Mouse (Mus musculus): ENCODE measurements around the gene Olfr693. TPM values are rescaled to one million over a fixed set of nuclear protein-coding genes. Genes with fewer than 3 reads are reported as not detected.
A peak's percentile ranks its signal among the peaks of the same experiment; 100 is the strongest.

Gene Olfr693
- polyA plus RNA-seq, 1 experiment from 2014 or later, result not detected

- H3K4me1 ChIP-seq (ENCODE audit: insufficient read depth, low read depth, low read length), result no peaks in the 10 kb centered on the region
- TF ChIP-seq CTCF (IDR thresholded peaks at IDR 0.05) (no peak), EP300 (IDR thresholded peaks at IDR 0.05) (no peak)
- no peaks in the 10 kb centered on the region for H3K9me3 ChIP-seq (ENCODE audit: low read length)
- H3K4me3 ChIP-seq (ENCODE audit: low read depth, low read length), result no peak overlapping the region
- H3K9ac ChIP-seq (replicated peaks; ENCODE audit: low read depth), result no peak overlapping the region
- 48% methylated on average over 3 of the region's 3 CpGs for WGBS
- no peaks in the 10 kb centered on the region for H3K36me3 ChIP-seq (ENCODE audit: insufficient read depth, low read length)
- H3K27me3 ChIP-seq (replicated peaks; ENCODE audit: insufficient read depth, low read length), result no peaks in the 10 kb centered on the region
- ATAC-seq (no peak), DNase-seq (ENCODE audit: low spot score) (peak; percentile 7)
- H3K4me2 ChIP-seq (replicated peaks; ENCODE audit: low read depth, low read length), result no peak overlapping the region
- no peak overlapping the region for H3K27ac ChIP-seq (ENCODE audit: low read length)
Measured at GRCm38 (mm10) chr7:106644222-106644870, 36.0 kb downstream of the Olfr693 start.

- 79% methylated on average over 1 of the region's 1 CpGs for WGBS
- no peak overlapping the region for H3K27ac ChIP-seq (ENCODE audit: low read length)
- H3K36me3 ChIP-seq (ENCODE audit: insufficient read depth, low read length), result no peaks in the 10 kb centered on the region
- ATAC-seq, result no peak
- no peak for DNase-seq (ENCODE audit: low spot score)
- H3K27me3 ChIP-seq (replicated peaks; ENCODE audit: insufficient read depth, low read length), result no peaks in the 10 kb centered on the region
- H3K4me1 ChIP-seq (ENCODE audit: insufficient read depth, low read depth, low read length), result no peaks in the 10 kb centered on the region
- no peaks in the 10 kb centered on the region for H3K9me3 ChIP-seq (ENCODE audit: low read length)
- H3K4me2 ChIP-seq (replicated peaks; ENCODE audit: low read depth, low read length), result no peak overlapping the region
- H3K9ac ChIP-seq (replicated peaks; ENCODE audit: low read depth), result no peak overlapping the region
- TF ChIP-seq CTCF (IDR thresholded peaks at IDR 0.05), result no peak
- no peak for TF ChIP-seq EP300 (IDR thresholded peaks at IDR 0.05)
- no peak overlapping the region for H3K4me3 ChIP-seq (ENCODE audit: low read depth, low read length)
Measured at GRCm38 (mm10) chr7:106640839-106641238, 39.5 kb downstream of the Olfr693 start.

GRCm38 (mm10) chr7:106635560-106635959 lies 44.8 kb downstream of the Olfr693 start:
- H3K4me2 ChIP-seq (replicated peaks; ENCODE audit: low read depth, low read length), result no peak overlapping the region
- H3K9me3 ChIP-seq (ENCODE audit: low read length), result no peaks in the 10 kb centered on the region
- H3K27me3 ChIP-seq (replicated peaks; ENCODE audit: insufficient read depth, low read length), result no peaks in the 10 kb centered on the region
- WGBS, result 69% methylated on average over 4 of the region's 4 CpGs
- H3K9ac ChIP-seq (replicated peaks; ENCODE audit: low read depth), result no peak overlapping the region
- ATAC-seq (no peak), DNase-seq (ENCODE audit: low spot score) (no peak)
- no peak overlapping the region for H3K4me3 ChIP-seq (ENCODE audit: low read depth, low read length)
- no peaks in the 10 kb centered on the region for H3K36me3 ChIP-seq (ENCODE audit: insufficient read depth, low read length)
- H3K4me1 ChIP-seq (ENCODE audit: insufficient read depth, low read depth, low read length), result no peaks in the 10 kb centered on the region
- TF ChIP-seq CTCF (IDR thresholded peaks at IDR 0.05) (no peak), EP300 (IDR thresholded peaks at IDR 0.05) (no peak)
- H3K27ac ChIP-seq (ENCODE audit: low read length), result no peak overlapping the region

Other genes starting within 250 kb of the Olfr693 start
- gene Olfr694, start 11.2 kb upstream of the Olfr693 start, polyA plus RNA-seq (2015; fragmentation: Nextera tagmentation; extraction: Ambion mirVana), result not detected in 2 replicates
- gene Olfr695, start 35.8 kb upstream of the Olfr693 start, polyA plus RNA-seq (2015; fragmentation: Nextera tagmentation; extraction: Ambion mirVana), result not detected in 2 replicates
- gene Olfr697, start 61.9 kb upstream of the Olfr693 start, polyA plus RNA-seq (2015; fragmentation: Nextera tagmentation; extraction: Ambion mirVana), result not detected in 2 replicates
- not detected in 2 replicates for gene Olfr698, start 74.8 kb upstream of the Olfr693 start, polyA plus RNA-seq (2015; fragmentation: Nextera tagmentation; extraction: Ambion mirVana)
- not detected in 2 replicates for gene Olfr699, start 112.6 kb upstream of the Olfr693 start, polyA plus RNA-seq (2015; fragmentation: Nextera tagmentation; extraction: Ambion mirVana)
- gene Olfr700, start 128.2 kb upstream of the Olfr693 start, polyA plus RNA-seq (2015; fragmentation: Nextera tagmentation; extraction: Ambion mirVana), result not detected in 2 replicates
- not detected in 2 replicates for gene Olfr701, start 133.5 kb upstream of the Olfr693 start, polyA plus RNA-seq (2015; fragmentation: Nextera tagmentation; extraction: Ambion mirVana)
- not detected in 2 replicates for gene Olfr702, start 153.3 kb upstream of the Olfr693 start, polyA plus RNA-seq (2015; fragmentation: Nextera tagmentation; extraction: Ambion mirVana)
- not detected in 2 replicates for gene Olfr703, start 162.8 kb upstream of the Olfr693 start, polyA plus RNA-seq (2015; fragmentation: Nextera tagmentation; extraction: Ambion mirVana)
- not detected in 2 replicates for gene Olfr704, start 182.6 kb upstream of the Olfr693 start, polyA plus RNA-seq (2015; fragmentation: Nextera tagmentation; extraction: Ambion mirVana)
- not detected in 2 replicates for gene Olfr705, start 196.3 kb upstream of the Olfr693 start, polyA plus RNA-seq (2015; fragmentation: Nextera tagmentation; extraction: Ambion mirVana)
- gene Olfr706, start 207.6 kb upstream of the Olfr693 start, polyA plus RNA-seq (2015; fragmentation: Nextera tagmentation; extraction: Ambion mirVana), result not detected in 2 replicates
- gene Olfr707, start 220.7 kb upstream of the Olfr693 start, polyA plus RNA-seq (2015; fragmentation: Nextera tagmentation; extraction: Ambion mirVana), result not detected in 2 replicates
- gene Olfr1532-ps1, start 227.4 kb upstream of the Olfr693 start, polyA plus RNA-seq (2015; fragmentation: Nextera tagmentation; extraction: Ambion mirVana), result not detected in 2 replicates